Mouse (Mus musculus) megakaryocyte, embryonic 14.5 days (primary cell): Measurements from ENCODE around the gene Fip1l1.

Experiments
- FLI1 ChIP-seq: IDR thresholded peaks from 2 replicates; pipeline ENCODE4 v1.6.1; 2012; ENCODE audit warnings: low read length, inconsistent platforms, mixed read lengths
- GATA1 ChIP-seq: IDR thresholded peaks from 3 replicates; pipeline ENCODE4 v1.6.1; 2012; ENCODE audit warnings: mixed read lengths, low read length, inconsistent platforms, borderline replicate concordance

DNA sequence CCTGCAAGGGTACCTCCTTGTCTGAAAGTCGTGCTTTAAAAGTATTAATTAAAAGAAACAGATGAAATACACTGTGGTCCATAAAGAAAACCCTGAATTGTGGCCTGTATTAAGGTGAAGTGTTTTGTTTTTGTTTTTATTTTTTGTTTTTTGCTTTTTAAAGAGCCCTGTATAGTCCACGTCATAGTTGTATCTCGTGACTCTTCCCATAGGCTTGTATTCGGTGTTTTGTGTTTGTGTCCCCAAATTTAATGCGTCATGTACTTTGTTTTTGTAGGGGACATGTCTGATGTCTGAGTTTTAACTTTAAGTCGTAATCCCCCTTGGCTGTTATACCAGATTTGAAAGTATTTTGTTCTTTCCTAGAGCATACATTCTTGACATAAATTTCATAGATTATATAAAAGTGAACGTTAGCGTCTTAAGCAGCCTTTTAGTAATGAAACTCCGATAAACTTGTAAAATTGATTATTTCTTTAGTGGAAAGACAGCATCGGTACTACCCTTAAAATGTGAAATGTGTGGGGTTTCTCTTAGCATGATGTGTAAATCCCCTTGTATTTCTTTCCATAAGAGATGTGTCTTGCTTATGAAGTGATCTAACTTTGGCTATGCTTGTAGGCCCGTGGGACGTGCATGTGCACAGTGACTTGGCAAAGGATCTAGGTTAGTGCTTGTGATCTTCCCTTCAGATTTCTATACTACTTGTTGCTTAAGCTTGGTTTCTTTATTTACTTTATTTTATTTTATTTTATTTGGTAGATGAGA is 1.1 kb downstream of the Fip1l1 start:
- TF ChIP-seq GATA1 (no peak), FLI1 (no peak)
